Mouse (Mus musculus): ENCODE results near the gene Ggct.
A peak's percentile ranks its signal among the peaks of the same experiment; 100 is the strongest.

DNA sequence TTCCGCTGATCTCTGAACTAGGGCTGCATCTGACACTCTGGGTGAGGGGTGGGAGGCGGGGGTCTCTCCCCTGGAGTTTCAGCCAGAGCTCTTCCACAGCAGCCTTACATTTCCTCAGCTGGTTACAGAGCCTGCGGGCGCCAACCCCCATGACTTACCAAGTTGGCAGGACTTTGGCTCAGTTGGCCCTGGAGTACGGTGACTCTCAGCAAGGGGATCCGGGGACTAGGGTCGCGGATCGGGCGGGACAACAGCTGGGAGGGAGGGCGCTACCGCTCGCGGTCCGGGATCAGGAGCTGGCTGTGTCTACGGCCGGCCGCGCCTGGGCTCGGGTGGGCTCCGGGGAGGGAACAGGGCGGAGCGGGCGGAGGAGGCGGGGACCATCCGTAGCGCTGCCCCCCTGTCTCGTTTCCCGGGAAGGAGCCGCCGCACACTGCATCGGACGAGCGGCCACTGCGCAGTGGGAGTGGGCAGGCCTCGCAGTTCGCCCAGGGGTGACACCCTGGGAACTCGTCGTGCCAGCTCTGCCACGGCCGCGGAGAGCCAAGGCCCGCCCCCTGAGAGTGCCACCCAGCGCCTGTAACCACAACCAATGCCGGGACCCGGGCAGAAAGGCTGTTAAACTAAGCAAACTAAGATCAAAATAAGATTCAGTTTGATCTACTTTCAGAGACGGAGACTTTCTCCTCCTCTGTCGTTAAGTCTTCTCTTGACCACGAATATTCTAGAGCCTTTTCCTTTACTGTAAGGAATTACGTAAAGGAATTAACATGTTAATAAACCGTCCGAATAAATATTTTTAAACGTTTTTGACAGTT lies 20.4 kb downstream of the Ggct start, which contains the start of gene Nod1:
- TF ChIP-seq CTCF (IDR thresholded peaks at IDR 0.05; ENCODE audit: low read depth) (0 out of 2 replicates have a peak, but pooled peaks have one; percentile 8), EP300 (IDR thresholded peaks at IDR 0.05; ENCODE audit: low read depth) (no peak)

Measured in heart, postnatal 0 days (tissue).